Mouse (Mus musculus) kidney, adult 2 months (tissue): ENCODE results near the gene Zfp811.

ENCODE experiments used
- CTCF ChIP-seq: fragments of 200-500 bp; conservative IDR thresholded peaks from 2 replicates; pipeline ENCODE4 v1.5.1; 2011; ENCODE audit warnings: low read depth, mild to moderate bottlenecking, control low read depth, low read length, moderate library complexity, mixed read lengths; ENCODE audit not compliant: insufficient read depth, insufficient read length
- POLR2A ChIP-seq: fragments of 200-500 bp; IDR thresholded peaks from one replicate; pipeline ENCODE4 v1.6.1; 2011; ENCODE audit warnings: low read depth, low read length, control low read depth

DNA sequence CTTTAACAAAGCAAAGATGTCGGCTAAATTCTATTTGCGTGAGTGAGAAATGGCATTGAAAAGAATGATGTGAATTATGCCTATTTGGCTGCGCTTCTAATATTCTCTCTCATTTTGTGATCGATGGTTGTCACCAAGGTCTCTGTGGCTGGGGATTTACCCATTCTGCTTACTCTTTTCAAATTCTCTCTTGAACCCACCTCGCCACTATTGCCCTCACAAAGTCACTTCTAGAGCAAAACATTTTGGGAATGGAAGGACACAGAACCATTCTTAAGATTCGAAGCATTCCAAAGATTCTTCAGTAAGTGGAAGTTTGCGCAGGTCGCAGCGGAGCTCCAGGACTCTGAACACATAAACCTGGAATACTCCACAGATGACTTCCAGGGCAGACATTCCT lies 21.2 kb downstream of the Zfp811 start:
- no peak for TF ChIP-seq CTCF
- no peak for TF ChIP-seq POLR2A
